Mouse (Mus musculus) T-cell, adult 2 months (primary cell): ENCODE data around the gene Sct.
"Not testable (repeated sequence)": the region's sequence is repeated elsewhere in the genome, so short reads cannot be mapped to it uniquely, and the experiment has no call there.

Source experiments
- DNase-seq: peaks from one replicate; pipeline ENCODE4 v3.0.0; 2022; ENCODE audit warnings: low spot score

The Sct gene

GRCm38 (mm10) chr7:141291921-141292582 lies 13.1 kb upstream of the Sct start, which contains the start of gene Drd4:
Gene Drd4 (plus strand): TSS chr7:141292006.
- DNase-seq, result no peak

DNA sequence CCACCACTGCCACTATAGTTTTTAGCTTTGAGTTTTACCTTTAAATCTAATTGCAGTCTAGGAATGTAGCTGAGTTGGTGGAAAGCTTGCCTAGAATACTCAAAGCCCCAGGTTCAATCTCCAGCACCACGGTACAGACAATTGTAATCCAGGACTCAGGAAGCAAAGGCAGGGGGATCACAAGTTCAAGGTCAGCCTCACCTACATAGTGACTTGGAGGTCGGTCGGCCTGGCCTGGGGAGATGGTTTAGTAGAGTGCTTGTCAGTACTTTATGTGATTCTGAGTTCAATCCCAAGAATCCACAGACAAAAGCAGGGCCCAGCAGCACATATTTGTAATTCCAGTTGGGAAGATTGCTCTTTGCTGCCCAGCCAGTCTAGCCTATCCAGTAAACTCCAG lies 9.1 kb upstream of the Sct start:
- DNase-seq, result no peak

GRCm38 (mm10) chr7:141282756-141283155 lies 3.8 kb upstream of the Sct start:
- no peak for DNase-seq

DNA sequence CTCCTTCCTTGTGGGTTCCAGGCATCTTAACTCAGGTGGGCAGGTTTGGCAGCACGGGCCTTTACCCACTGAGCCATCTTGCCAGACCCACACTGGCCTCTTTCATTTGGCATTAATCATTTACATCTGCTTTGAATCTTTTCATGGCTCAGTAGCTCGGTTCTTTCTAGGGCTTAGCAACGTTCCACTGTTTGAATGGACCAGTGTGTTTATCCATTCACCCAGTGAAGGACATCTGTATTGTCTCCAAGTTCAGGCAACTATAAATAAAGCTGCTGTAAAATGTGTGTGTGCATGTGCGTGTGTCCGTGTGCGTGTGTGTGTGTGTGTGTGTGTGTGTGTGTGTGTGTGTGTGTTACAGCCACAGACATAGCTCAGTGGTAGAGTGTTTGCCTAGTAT lies 2.5 kb upstream of the Sct start:
- DNase-seq, result no peak

DNA sequence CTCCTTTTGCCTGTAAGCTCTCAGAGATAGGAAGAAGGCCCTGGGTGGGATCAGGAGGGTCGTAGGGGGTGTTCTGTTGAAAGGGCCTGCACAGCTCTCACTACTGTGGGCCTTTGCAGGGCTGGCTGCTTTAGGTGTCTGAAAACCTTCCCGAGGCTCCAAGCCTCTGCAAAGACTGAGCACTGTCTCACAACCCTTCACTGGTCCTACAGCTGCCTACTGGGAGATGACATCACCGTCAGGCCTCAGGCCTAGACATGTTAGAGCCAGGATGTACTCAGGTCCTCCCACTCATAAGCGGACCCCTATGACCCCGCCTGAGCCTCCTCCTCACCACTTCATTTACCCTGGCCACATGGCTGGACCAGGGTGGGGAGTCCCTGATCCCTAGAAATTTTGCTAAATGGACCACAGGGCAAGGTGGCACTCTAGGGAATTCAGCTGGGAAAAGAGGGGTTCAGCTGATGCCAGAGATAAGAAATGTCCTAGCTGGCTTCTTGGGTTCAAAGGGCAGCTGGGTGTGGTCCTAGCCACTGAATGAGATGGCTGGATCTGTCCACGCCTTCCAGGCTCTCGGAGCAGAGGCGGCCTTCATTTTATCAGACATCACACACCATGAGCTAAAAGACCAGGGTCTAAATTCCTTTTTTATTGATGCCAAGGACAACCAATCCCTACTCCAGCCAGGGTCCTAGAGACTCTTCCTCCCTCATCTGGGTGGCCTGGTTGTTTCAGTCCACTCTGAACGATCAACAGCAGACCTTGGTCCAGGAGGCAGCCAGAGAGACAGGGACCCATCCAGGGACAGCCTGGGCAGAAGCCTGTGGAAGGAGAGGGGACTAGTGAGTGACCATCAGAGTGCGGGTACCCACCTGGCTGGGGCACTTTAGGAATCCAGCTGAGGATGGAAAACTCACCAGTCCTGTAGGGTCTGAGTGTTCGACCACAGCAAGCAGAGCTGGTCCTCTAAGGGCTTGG lies 943 bp downstream of the Sct start:
- no peak for DNase-seq

DNA sequence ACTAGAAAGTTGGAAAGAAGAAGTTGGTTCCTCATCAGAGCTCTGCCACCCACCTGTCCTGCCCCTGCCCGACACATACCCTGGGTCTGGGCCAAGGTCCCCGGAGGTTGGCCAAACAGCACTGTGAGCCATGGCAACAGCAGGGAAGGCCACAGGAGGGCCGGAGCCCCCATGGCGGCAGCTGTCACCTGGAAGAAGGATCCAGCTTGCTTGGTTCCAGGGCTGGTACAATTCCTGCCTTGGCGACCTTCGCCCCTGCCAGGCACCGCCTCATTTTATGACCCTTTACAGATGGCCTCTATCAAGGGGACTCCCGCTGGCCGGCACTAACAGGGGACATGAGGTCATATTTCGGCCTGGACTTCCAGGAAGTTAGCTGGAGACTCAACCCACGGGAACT lies 2.4 kb downstream of the Sct start, which contains the start of gene Cdhr5:
Gene Cdhr5, minus strand, starts transcription at position 241 of the 400 bp plus-strand sequence.
- no peak for DNase-seq

- no peak for DNase-seq
These were observed 3.6 kb downstream of the Sct start for GRCm38 (mm10) chr7:141275356-141275755.

DNA sequence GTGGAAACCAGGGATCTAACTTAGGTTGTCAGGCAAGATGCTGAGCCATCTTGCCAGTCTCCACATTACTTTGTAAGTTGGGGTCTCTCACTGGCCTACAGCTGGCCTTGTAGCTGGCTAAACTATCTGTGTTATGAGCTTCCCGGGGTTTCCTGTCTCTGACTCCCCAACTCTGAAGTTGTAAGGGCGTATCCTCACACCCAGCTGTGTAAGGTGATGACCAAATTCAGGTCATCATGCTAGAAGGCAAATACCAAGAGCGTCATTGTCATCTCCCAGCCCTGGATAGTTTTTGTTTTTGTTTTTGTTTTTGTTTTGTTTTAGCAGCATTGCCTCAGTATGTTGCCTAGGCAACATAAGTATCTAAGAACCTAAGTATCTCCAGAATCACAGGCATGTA lies 8.3 kb downstream of the Sct start:
- no peak for DNase-seq

DNA sequence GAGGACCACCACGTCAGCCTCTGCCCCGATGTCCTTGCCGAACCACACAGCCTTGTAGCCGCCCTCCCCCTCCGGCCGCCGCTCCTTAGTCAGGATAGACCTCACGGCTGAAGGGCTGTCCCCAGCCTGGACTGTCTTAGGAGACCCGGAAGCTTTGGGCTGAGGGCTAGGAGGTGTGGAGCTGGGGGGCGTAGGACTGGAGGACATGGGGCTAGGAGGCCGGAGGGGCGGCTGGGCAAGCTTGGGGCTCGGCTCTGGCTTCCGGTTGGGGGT lies 9.7 kb downstream of the Sct start:
- no peak for DNase-seq

- DNase-seq, result peak; percentile 26
These were observed 10.3 kb downstream of the Sct start for GRCm38 (mm10) chr7:141268466-141269272.

GRCm38 (mm10) chr7:141265739-141266561 lies 13.0 kb downstream of the Sct start, which contains the start of gene Irf7:
Gene Irf7 (minus strand): TSS chr7:141266481.
- peak; percentile 90 for DNase-seq

DNA sequence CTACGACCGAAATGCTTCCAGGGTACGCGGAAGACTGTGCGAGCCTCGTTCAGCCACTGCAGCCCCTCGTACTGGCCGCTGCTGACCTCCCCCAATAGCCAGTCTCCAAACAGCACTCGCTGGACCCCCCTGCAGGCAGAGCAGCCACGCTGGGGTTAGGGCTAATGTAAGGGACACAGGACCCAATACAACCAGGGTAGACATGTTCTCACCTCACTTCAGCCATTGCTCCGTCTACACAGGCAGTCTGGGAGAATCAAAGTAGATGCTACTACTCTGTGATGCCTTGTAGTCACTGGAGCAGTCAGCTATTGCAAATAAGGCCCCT lies 13.6 kb downstream of the Sct start:
- peak; percentile 27 for DNase-seq

- DNase-seq, result peak; percentile 74
These were observed 14.0 kb downstream of the Sct start for GRCm38 (mm10) chr7:141264761-141265410.

DNA sequence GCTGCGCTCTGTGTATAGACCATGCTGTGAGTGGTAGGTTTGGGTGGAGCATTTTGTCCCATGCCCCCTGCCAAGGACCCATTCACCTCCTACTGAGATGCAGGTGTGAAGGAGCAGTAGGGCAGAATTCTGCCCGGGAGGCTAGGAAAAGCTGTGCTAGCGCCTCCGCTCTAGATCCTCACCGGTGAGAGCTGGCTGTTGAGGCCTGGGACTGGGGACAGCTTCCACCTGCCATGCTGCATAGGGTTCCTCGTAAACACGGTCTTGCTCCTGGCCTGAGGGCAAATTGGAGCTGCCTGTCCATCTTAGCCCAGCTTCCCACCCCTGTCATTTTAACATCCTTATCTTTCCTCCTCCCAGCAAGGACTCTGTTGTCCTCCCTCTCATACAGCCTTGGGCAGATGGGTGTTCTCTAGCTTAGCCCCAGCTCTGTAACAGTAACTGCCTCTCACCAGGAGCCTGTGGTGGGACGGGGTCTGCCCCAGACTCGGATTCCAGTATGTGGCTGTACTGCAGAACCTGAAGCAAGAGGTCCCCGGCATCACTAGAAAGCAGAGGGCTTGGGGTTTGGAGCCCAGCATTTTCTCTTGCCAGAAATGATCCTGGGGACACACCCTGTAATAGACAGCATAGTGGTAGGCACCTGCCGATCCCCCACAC lies 14.8 kb downstream of the Sct start:
- DNase-seq, result no peak

GRCm38 (mm10) chr7:141263640-141264039 lies 15.3 kb downstream of the Sct start:
- no peak for DNase-seq

- DNase-seq, result no peak
These were observed 17.5 kb downstream of the Sct start for GRCm38 (mm10) chr7:141261480-141261879.

DNA sequence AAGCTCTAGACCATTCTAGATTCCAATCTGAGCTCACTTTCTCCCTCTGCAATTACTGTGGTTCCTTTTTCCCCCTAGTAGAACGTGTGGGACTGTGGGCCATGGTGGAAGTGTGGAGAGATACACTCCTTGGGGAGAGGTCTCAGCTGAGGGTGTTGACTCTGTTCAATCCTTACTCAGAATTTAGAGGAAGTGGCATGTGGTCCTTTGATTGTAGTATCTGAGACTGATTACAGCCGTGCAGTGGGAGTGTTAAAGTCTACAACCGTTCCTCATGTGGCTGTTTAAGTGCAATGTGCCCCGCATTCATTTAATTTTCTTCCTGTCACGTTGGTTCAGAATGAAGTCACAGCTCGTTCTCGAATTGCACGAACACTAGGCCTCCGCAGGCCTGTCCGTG lies 22.8 kb downstream of the Sct start:
- DNase-seq, result no peak

DNA sequence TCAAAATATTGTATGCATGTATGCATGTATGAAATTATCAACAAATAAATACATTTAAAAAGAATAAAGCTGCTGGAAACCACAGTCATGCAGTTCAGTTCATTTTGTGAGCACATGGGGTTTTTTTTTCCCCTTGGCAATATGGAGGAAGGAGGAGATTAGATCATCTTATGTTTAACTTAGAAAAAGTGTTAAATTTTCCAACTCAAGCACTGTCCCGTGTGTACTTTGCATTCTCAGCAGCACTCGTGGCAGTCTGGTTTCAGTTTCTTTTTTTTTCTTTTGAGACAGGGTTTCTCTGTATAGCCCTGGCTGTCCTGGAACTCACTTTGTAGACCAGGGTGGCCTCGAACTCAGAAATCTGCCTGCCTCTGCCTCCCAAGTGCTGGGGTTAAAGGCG lies 28.4 kb downstream of the Sct start:
- DNase-seq, result not testable (repeated sequence)

DNA sequence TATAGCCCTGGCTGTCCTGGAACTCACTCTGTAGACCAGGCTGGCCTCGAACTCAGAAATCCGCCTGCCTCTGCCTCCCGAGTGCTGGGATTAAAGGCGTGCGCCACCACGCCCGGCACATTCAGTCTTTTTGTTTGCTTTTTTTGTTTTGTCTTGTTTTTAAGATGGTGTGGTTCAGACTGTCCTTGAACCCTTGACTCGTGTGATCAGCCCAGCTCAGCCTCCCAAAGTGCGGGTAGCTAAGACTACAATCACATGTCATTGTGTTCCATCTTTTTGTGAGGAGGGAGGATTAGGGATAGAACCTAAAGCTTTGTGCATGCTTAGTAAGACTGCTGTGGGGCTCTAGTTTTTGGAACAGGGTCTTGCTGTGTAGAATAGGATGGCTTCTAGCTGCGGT lies 47.4 kb downstream of the Sct start:
- no peak for DNase-seq

GRCm38 (mm10) chr7:141231111-141231510 lies 47.8 kb downstream of the Sct start:
- DNase-seq, result no peak

DNA sequence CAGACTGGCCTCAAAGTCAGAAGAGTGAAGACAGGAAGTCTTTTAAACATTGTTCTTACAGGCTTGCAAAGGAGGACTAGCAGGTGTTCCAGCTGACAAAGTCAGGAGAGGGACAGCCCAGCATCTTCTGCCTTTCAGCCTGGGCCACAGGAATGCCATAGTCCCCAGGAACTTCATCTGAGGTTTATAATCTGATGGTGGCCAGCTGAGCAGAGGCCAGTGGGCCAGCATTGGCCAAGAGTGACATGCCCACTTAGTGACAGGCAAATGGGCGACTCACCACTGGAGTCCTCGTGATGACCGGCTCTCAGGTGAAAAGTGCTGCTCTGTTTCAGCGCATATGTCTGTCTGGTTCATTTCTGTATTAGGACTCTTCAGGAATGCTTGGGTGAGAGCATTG lies 48.4 kb downstream of the Sct start:
- no peak for DNase-seq
